Mouse (Mus musculus): ENCODE results near the gene Osbpl6.

DNA sequence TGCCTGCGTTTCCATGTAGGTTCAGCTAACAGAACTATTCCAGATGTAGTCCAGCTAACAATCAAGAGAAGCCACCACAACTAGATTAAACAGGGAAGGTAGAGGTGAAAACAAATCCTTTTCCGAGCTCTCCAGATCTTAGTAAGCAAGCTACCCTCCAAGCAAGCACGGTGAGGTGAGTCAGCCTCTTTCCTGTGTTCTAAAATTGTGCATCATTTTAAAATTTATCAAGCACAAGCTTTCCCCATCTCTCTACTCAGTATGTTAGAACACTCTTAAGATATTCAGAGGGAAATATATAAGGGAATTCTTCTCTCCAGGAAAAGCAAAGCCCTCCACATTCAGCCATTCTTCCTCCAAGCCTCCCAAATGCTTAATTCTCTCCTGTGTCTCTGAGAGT, 200.4 kb downstream of the Osbpl6 start:
- no peak for TF ChIP-seq POLR2A (IDR thresholded peaks at IDR 0.05; ENCODE audit: borderline replicate concordance, insufficient read depth, low read length)
- TF ChIP-seq CTCF (IDR thresholded peaks at IDR 0.05; ENCODE audit: borderline replicate concordance, insufficient read depth, low read depth, low read length): no peak
